Mouse (Mus musculus) retina, postnatal 1 day (tissue): ENCODE data around the gene Calb2.

Experiments used
- DNase-seq: peaks from one replicate; pipeline ENCODE4 v3.0.0-alpha.2; 2012

The Calb2 gene

GRCm38 (mm10) chr8:110119715-110120114 lies 48.3 kb downstream of the Calb2 start:
- DNase-seq, result peak; percentile 58

GRCm38 (mm10) chr8:110102653-110103052 lies 65.4 kb downstream of the Calb2 start, which contains the start of gene Gm17720:
TSS of gene Gm17720 (minus strand) at chr8:110102753.
- DNase-seq, result no peak

DNA sequence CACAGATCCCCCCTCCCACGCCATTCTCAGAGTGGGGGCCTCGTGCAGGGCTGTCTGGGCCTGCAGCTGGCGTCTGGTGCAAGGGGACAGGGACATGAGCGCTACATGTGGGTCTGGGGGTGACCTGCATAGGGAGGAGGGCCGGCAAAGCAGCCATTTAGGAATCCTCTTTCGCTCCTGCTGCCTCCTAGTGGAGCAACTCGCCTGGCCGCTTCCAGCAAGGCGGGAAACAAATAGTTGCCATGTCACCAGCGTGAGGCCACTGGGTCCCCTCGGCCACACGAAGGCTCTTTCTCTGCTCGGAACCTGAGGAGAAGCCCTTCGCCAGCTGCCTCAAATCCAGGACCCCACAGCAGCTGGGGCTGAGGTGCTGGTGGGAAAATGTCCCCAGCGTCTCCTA lies 66.3 kb downstream of the Calb2 start:
- DNase-seq, result no peak

GRCm38 (mm10) chr8:110100907-110101306 lies 67.1 kb downstream of the Calb2 start, which contains the start of gene Gm21964:
TSS of gene Gm21964 (plus strand) at chr8:110101207.
- no peak for DNase-seq

DNA sequence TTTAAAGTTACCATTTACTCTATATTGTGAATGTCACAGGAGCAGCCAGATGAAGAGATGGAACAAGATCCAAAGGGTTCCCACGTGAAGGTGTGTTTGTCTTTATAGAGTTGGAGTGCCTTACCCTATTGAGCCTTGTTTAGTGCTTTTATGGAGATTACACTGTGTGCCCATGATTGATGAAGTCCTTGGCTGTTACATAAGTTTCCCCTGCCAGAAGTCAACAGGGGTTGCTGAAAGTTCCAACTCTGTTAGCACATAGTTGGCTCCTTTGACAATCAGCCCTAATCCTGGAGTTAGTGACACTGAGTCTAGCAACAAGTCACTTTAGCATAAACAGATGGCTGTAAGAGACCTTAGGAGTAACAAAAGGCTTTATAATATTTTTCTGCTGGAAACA lies 76.1 kb downstream of the Calb2 start:
- no peak for DNase-seq
